Mouse (Mus musculus) G1E (cell line): ENCODE data around the gene Ralgapa2. TPM values are rescaled to one million over a fixed set of nuclear protein-coding genes. Genes with fewer than 3 reads are reported as not detected.

ENCODE experiments used
- ATAC-seq: 2 replicates; pipeline ENCODE4 v1.8.0; 2016; ENCODE audit warnings: mild to moderate bottlenecking; ENCODE audit not compliant: insufficient number of reproducible peaks, poor library complexity, low FRiP score, severe bottlenecking; ENCODE audit errors: extremely low read depth
- DNase-seq: peaks from one replicate; pipeline ENCODE4 v3.0.0; 2012; ENCODE audit warnings: low spot score
- H3K27me3 ChIP-seq: 2 replicates; pipeline ENCODE4 v1.6.1; 2012; ENCODE audit warnings: mild to moderate bottlenecking, low read length, inconsistent platforms; ENCODE audit not compliant: insufficient read depth
- H3K36me3 ChIP-seq: replicated peaks from 2 replicates; pipeline ENCODE3; 2012; ENCODE audit warnings: mild to moderate bottlenecking, inconsistent platforms
- H3K4me1 ChIP-seq: 2 replicates; pipeline ENCODE4 v1.6.1; 2012; ENCODE audit warnings: low read depth, low read length, inconsistent platforms, mixed read lengths; ENCODE audit not compliant: insufficient read depth
- H3K4me3 ChIP-seq: 2 replicates; pipeline ENCODE4 v1.5.1; 2012; ENCODE audit warnings: low read depth, mild to moderate bottlenecking, inconsistent platforms, low read length, moderate library complexity, mixed read lengths
- H3K9me3 ChIP-seq: replicated peaks from 2 replicates; pipeline ENCODE4 v1.6.1; 2012; ENCODE audit warnings: inconsistent platforms
- CTCF ChIP-seq: IDR thresholded peaks from 2 replicates; pipeline ENCODE4 v1.5.1; 2012; ENCODE audit warnings: low read depth, low read length, inconsistent platforms, mixed read lengths
- GATA1 ChIP-seq: IDR thresholded peaks from 2 replicates; pipeline ENCODE4 v1.6.1; 2012; ENCODE audit warnings: borderline replicate concordance, low read length, inconsistent platforms, mixed read lengths
- GATA2 ChIP-seq: IDR thresholded peaks from 2 replicates; pipeline ENCODE4 v1.6.1; 2012; ENCODE audit warnings: low read depth, low read length, inconsistent platforms, borderline replicate concordance
- POLR2AphosphoS5 ChIP-seq: IDR thresholded peaks from 2 replicates; pipeline ENCODE4 v1.6.1; 2012; ENCODE audit warnings: low read depth, low read length, inconsistent platforms; ENCODE audit not compliant: insufficient replicate concordance
- TAL1 ChIP-seq: conservative IDR thresholded peaks from 2 replicates; pipeline ENCODE4 v1.6.1; 2012; ENCODE audit warnings: low read depth, low read length, inconsistent platforms, mixed read lengths
- polyA plus RNA-seq: library from polyadenylated mRNA; stranded (reverse); fragments of >175 nt; gene quantifications from 2 replicates; pipeline ENCODE4 v1.2.3, GENCODE M21; 2012
- total RNA-seq, 2 experiments: library from RNA; stranded (forward) in 1 of 2; stranded (reverse) in 1 of 2; fragments of 200-1000 nt in 1 of 2; fragments of >200 nt in 1 of 2; fragmentation: Nextera tagmentation in 1 of 2; gene quantifications; 2 replicates each; pipeline ENCODE4 v1.2.3; 2014 to 2017

Ralgapa2 gene
- total and polyA plus RNA-seq, 3 experiments = 8.2 to 25.2 (median 16.2) TPM

- TF ChIP-seq TAL1 (no peak), CTCF (no peak), GATA2 (no peak), GATA1 (no peak)
Observed at GRCm38 (mm10) chr2:146289394-146289793, 222.8 kb downstream of the Ralgapa2 start.

GRCm38 (mm10) chr2:146288326-146288725 lies 223.8 kb downstream of the Ralgapa2 start:
- no peak for TF ChIP-seq TAL1
- TF ChIP-seq GATA1 = no peak
- TF ChIP-seq GATA2 = no peak
- TF ChIP-seq POLR2AphosphoS5 = no peak
- no peak for TF ChIP-seq CTCF
- Histone ChIP-seq H3K36me3 (peaks cover 14% of the 10 kb centered on the region), H3K4me3 (no peak overlapping the region), H3K4me1 (peaks cover 7% of the 10 kb centered on the region), H3K27me3 (no peaks in the 10 kb centered on the region), H3K9me3 (no peaks in the 10 kb centered on the region)
- ATAC-seq (no peak), DNase-seq (no peak)

More at GRCm38 (mm10) chr2:146289394-146289793, 222.8 kb downstream of the Ralgapa2 start:
- DNase-seq (no peak), ATAC-seq (no peak)
- peaks cover 20% of the 10 kb centered on the region for H3K36me3 ChIP-seq
- H3K27me3 ChIP-seq = no peaks in the 10 kb centered on the region
- no peaks in the 10 kb centered on the region for H3K9me3 ChIP-seq
- no peaks in the 10 kb centered on the region for H3K4me1 ChIP-seq
- H3K4me3 ChIP-seq = no peak overlapping the region

GRCm38 (mm10) chr2:146287531-146287930 lies 224.6 kb downstream of the Ralgapa2 start:
- Histone ChIP-seq H3K4me1 (peaks cover 15% of the 10 kb centered on the region), H3K27me3 (no peaks in the 10 kb centered on the region), H3K36me3 (peaks cover 16% of the 10 kb centered on the region), H3K4me3 (no peak overlapping the region), H3K9me3 (no peaks in the 10 kb centered on the region)
- no peak for DNase-seq
- TF ChIP-seq GATA2 = no peak
- TF ChIP-seq GATA1 = no peak
- no peak for TF ChIP-seq CTCF
- TF ChIP-seq POLR2AphosphoS5 = no peak
- TF ChIP-seq TAL1 = no peak
- ATAC-seq = no peak

GRCm38 (mm10) chr2:146281346-146281745 lies 230.8 kb downstream of the Ralgapa2 start:
- H3K36me3 ChIP-seq = peaks cover 13% of the 10 kb centered on the region
- peaks cover 36% of the 10 kb centered on the region for H3K4me1 ChIP-seq
- TF ChIP-seq POLR2AphosphoS5 = no peak
- peak; percentile 76 for TF ChIP-seq TAL1
- TF ChIP-seq GATA1 = no peak
- no peak for TF ChIP-seq GATA2
- TF ChIP-seq CTCF = no peak
- H3K4me3 ChIP-seq = no peak overlapping the region
- H3K27me3 ChIP-seq = no peaks in the 10 kb centered on the region
- DNase-seq (peak; percentile 4), ATAC-seq (peak; percentile 88)
- no peaks in the 10 kb centered on the region for H3K9me3 ChIP-seq

GRCm38 (mm10) chr2:146280921-146281274 lies 231.2 kb downstream of the Ralgapa2 start:
- no peak overlapping the region for H3K4me3 ChIP-seq
- no peaks in the 10 kb centered on the region for H3K27me3 ChIP-seq
- peaks cover 36% of the 10 kb centered on the region for H3K4me1 ChIP-seq
- no peaks in the 10 kb centered on the region for H3K9me3 ChIP-seq
- peaks cover 13% of the 10 kb centered on the region for H3K36me3 ChIP-seq
- ATAC-seq (no peak), DNase-seq (no peak)
- TF ChIP-seq POLR2AphosphoS5 (no peak), TAL1 (no peak), CTCF (no peak), GATA2 (no peak), GATA1 (no peak)

- TF ChIP-seq GATA2 (no peak), GATA1 (no peak), CTCF (no peak), POLR2AphosphoS5 (no peak), TAL1 (no peak)
- no peak overlapping the region for H3K4me3 ChIP-seq
- H3K27me3 ChIP-seq = no peaks in the 10 kb centered on the region
- DNase-seq (no peak), ATAC-seq (no peak)
- H3K4me1 ChIP-seq = peaks cover 36% of the 10 kb centered on the region
- no peaks in the 10 kb centered on the region for H3K9me3 ChIP-seq
- peaks cover 13% of the 10 kb centered on the region for H3K36me3 ChIP-seq
Observed at GRCm38 (mm10) chr2:146280221-146280920, 231.8 kb downstream of the Ralgapa2 start.
